ENCODE assay signal across 7 mouse cellular contexts in genomic region chr8:47674777-47675710, GRCm38 (mm10). TPM values are rescaled to one million over a fixed set of nuclear protein-coding genes. Genes with fewer than 3 reads are reported as not detected.
DNase-seq lines count a peak whose midpoint lies in the region; ATAC-seq lines count a peak whose summit lies in the region.

Gene Ing2, minus strand, starts transcription at chr8:47675556.

- H3K9me3 ChIP-seq in intestine, embryonic 16.5 days (ENCODE audit: control insufficient read depth, low read length) = no peaks in the 10 kb centered on the region
- H3K9me3 ChIP-seq in midbrain, embryonic 11.5 days (ENCODE audit: control insufficient read depth, low read length) = no peaks in the 10 kb centered on the region

- intact Hi-C loops in left cerebral cortex, postnatal 36 days (cut with DNase I) = loop anchor here (2.0 to 10.0 kb wide), 3 partner anchors 40 to 260 kb away; partner anchors contain the start of genes Rwdd4a and Trappc11

- H3K4me3 ChIP-seq in intestine, embryonic 16.5 days (ENCODE audit: low read length) = peak within 1 kb of the TSS; percentile 93
- H3K4me3 ChIP-seq in midbrain, embryonic 11.5 days (ENCODE audit: low read depth, low read length) = peak within 1 kb of the TSS; percentile 89

- peak within 1 kb of the TSS; percentile 80 for H3K4me2 ChIP-seq in intestine, embryonic 16.5 days (ENCODE audit: low read depth, low read length)
- H3K4me2 ChIP-seq in midbrain, embryonic 11.5 days = peak within 1 kb of the TSS; percentile 77

- H3K4me1 ChIP-seq in intestine, embryonic 16.5 days (ENCODE audit: control insufficient read depth, insufficient read depth, low read length) = peaks cover 6% of the 10 kb centered on the region
- peaks cover 5% of the 10 kb centered on the region; the same call in 1 of the 2 replicates for H3K4me1 ChIP-seq in midbrain, embryonic 11.5 days (ENCODE audit: control insufficient read depth, insufficient read depth, low read length)

- H3K27me3 ChIP-seq in intestine, embryonic 16.5 days (replicated peaks; ENCODE audit: control insufficient read depth, insufficient read depth, low read length) = no peaks in the 10 kb centered on the region
- no peaks in the 10 kb centered on the region for H3K27me3 ChIP-seq in midbrain, embryonic 11.5 days (ENCODE audit: control insufficient read depth, insufficient read depth, low read length)

- DNase-seq in adrenal gland, adult 8-10 months = peak; percentile 100
- peak; percentile 99 for DNase-seq in embryo, embryonic 9.5 days (ENCODE audit: extremely low spot score)
- DNase-seq in gastrocnemius, postnatal 4 days (ENCODE audit: low spot score in 2 of 2) = peak; percentile 100
- peak; percentile 100 for DNase-seq in left cerebral cortex, postnatal 36 days (ENCODE audit: low spot score in 2 of 2)
- peak; percentile 100 for DNase-seq in midbrain, embryonic 11.5 days (ENCODE audit: low spot score, missing footprints)
- peak; percentile 99 for DNase-seq in skeletal muscle tissue, adult 2 months (ENCODE audit: low read depth, low spot score)

- H3K27ac ChIP-seq in intestine, embryonic 16.5 days (ENCODE audit: low read length) = peak within 1 kb of the TSS; percentile 99
- peak within 1 kb of the TSS; percentile 97 for H3K27ac ChIP-seq in midbrain, embryonic 11.5 days (ENCODE audit: low read depth, low read length)

- under 1% methylated on average over 86 of the region's 106 CpGs for WGBS in intestine, embryonic 16.5 days
- WGBS in midbrain, embryonic 11.5 days = 0% methylated on average over 87 of the region's 106 CpGs

- H3K9ac ChIP-seq in intestine, embryonic 16.5 days (ENCODE audit: low read depth, low read length) = peak within 1 kb of the TSS; percentile 97
- H3K9ac ChIP-seq in midbrain, embryonic 11.5 days (ENCODE audit: low read length) = peak within 1 kb of the TSS; percentile 91

- peaks cover 3% of the 10 kb centered on the region; the same call in 1 of the 2 replicates for H3K36me3 ChIP-seq in intestine, embryonic 16.5 days (ENCODE audit: control insufficient read depth, insufficient read depth, low read length)
- no peaks in the 10 kb centered on the region for H3K36me3 ChIP-seq in midbrain, embryonic 11.5 days (ENCODE audit: control insufficient read depth, insufficient read depth, low read length)

- peak; percentile 91 for ATAC-seq in intestine, embryonic 16.5 days
- peak; percentile 91 for ATAC-seq in midbrain, embryonic 11.5 days (ENCODE audit: low FRiP score)

RNA-seq across cellular contexts. Expression of gene Ing2, which starts in this region (rescaled TPM):
- total RNA-seq in adrenal gland, adult 8-10 months (2022) = 10 to 100 TPM; 17.4 to 21.0 (median 19.7) TPM
- total RNA-seq in gastrocnemius, postnatal 4 days (2021) = 10 to 100 TPM; 32.3 to 36.0 TPM
- 10.4 and 10.8 TPM in 2 replicates for polyA plus RNA-seq in intestine, embryonic 16.5 days (2015; fragmentation: Nextera tagmentation; extraction: Ambion mirVana)
- total RNA-seq in left cerebral cortex, postnatal 36 days (2021) = 10 to 100 TPM; 46.5 to 55.5 TPM
- polyA plus RNA-seq in midbrain, embryonic 11.5 days (2014; fragmentation: Nextera tagmentation; extraction: Ambion mirVana) = 11.1 and 12.0 TPM in 2 replicates

Comparison
In these comparisons a context has a peak if more than half of its experiments do, and no peak if none do; other contexts are left out.
1. Peak in every context shown above with its lines: DNase-seq, ATAC-seq, H3K4me3 ChIP-seq and H3K27ac ChIP-seq.